Mouse (Mus musculus) G1E-ER4 (cell line): ENCODE results near the gene Gm9747. TPM values are rescaled to one million over a fixed set of nuclear protein-coding genes. Genes with fewer than 3 reads are reported as not detected.

Experiments used
- GATA1 ChIP-seq: IDR thresholded peaks from one replicate; pipeline ENCODE4 v1.8.0; 2012; ENCODE audit warnings: low read length, inconsistent platforms
- polyA plus RNA-seq: library from polyadenylated mRNA; stranded (reverse); fragments of >175 nt; gene quantifications from 2 replicates; pipeline ENCODE4 v1.2.3, GENCODE M21; 2012

Gene Gm9747
- polyA plus RNA-seq, 1 experiment, result not detected

DNA sequence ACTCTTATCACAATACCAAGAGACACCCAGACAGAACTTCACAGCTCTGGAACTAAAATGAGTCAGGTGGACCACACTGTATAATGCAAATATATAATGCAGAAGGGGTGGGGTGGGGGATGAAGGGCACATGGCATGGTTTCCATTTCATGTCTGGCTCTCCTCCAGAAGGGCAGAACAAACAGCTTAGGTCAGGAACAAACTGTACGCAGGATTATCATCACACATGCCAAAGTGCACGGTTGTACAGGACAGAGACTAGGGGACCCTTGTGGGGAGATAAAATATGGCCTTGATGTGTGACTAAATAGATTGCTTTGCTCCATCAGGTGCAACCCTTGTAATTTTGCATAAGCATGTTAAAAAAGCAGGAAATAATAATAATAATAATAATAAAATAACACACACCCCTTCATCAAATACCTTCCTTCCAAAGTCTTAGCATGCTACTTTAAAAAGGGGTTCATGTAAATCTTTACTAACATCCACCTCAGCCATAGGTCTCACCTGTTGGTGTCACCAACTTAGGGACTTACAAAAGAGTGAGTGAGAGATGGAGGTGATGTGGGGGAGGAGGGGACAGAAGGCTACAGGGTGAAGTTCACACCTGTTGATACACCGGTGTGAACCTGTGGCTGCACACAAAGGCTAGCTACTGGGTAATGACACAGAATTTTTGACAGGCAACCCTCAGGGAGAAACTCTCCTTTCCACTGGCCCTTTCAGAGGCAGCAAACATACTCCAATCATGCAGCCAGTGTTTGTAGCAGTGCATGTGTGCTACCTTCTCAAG, 6.7 kb downstream of the Gm9747 start:
- TF ChIP-seq GATA1, result no peak

DNA sequence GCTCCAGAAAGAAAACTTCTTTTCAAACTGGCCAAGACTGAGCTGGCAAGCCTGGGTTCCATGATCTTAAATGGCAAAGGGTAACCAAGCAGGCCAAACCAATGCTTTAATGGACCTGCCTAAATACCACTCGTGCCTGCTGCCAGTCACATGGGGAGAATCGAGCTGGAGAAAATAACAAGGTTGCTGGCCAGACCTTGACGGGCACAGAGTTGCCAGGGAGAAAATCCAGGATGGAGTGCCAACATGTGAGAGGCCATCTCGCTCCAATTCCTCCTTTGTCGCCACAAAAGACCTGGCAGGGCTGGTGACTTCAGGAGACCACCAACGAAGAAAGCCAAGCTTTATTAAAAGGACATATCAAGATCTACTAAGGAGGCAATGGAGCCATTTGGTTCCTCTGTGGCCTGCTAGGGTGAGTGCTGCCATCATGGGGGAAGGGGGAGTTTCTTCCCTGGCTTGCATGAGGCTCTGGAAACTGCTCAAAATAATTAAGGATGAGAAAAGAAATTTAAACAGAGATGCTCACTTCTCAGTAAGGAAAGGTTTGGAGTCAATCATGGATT, 10.4 kb downstream of the Gm9747 start:
- no peak for TF ChIP-seq GATA1

DNA sequence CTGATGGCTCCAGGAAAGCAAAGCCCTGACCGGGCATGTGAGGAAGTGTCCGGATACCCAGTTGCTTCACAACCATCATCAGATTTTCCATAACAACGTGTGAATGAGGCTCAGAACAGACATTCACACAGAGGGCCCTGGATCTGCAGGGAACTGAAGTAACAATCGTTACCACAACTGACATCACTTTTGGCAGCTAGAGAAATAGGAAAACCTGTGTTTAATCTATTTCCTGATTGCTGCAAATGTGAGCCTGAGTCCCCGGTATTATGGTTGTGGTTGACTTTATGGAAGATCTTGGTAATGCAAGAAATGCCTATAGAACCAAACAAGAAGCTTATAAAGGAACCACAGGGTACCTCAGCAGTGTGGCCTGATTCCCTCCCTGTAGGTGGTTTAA, 12.1 kb downstream of the Gm9747 start:
- no peak for TF ChIP-seq GATA1

DNA sequence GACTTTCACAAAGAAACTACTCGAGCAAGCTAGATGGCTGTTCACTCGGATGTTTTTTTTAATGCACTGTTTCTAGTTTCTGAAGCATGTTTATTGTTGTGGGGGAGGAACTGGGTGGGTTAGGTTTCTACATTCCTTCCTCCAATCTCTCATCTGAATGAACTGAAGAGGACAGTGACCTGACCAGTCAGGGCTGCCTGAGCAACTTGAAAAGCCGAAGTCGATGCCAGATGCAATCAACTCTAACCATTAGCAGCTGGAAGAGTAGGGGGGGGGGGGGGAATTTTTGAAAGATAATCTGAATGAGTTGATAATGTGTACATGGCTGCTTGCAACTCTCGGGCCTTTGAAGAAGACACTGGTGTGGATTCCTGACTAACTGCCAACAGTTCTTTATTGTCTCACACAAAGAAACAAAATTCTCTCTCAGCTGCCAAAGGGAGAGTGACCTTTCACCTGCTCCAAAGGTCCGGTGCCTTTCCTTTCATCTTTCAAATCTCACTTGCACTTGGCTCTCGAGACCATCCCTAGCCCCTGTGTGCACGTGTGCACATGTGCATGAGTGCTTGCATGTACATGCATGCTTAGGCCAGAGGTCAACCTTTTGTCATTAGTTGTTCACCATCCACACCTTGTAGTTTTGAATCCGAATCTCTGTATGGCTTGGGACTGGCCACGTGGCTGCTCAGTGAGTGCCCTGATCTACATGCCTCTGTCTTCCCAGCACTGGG, 14.5 kb downstream of the Gm9747 start:
- no peak for TF ChIP-seq GATA1

DNA sequence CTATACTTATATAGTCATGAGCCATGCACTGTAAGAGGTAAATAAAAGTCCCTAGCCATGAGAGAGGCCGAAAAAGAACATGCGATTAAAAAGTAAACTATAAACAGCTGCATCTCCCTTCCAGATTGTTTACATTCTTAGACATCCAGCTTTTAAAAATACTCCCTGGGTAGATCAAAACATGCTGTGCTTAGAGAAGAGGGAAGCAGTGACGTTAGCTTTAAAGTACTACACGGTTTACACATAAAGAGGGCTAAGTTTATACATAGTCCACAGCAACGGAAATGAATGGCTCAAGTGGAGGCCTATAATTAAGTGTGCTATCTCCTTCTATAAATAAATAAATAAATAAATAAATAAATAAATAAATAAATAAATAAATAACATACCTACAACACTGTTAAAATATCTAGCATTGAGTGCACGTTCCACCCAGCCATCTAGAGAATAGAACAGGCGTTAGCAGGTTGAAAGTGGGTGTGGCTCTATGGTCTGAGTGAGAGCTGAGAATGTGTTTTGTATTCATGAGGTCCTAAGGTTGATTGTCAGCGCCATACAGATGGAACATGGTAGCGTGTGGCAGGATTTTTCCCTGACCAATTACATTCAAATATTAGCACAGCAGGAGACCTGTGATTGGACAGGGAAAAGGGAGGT, 21.0 kb downstream of the Gm9747 start:
- no peak for TF ChIP-seq GATA1

DNA sequence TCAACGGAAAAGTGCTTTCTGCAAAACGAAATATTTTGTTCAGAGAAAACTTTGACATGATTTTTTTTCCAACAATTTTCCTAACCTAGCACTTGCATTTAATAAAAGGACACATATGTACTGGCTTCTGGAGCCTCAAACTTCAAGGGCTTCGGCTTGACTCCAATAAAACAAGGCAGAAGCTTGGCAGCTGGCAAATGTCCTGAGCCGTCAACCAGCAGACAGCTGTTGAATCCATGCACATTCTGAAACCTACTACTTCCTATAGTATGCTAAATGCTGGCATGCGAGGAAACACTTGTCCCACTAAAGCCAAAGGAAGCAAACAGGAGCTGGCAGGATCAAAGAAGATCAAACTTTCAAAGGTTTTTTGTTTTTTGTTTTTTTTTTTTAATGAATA, 24.5 kb downstream of the Gm9747 start:
- TF ChIP-seq GATA1, result no peak

DNA sequence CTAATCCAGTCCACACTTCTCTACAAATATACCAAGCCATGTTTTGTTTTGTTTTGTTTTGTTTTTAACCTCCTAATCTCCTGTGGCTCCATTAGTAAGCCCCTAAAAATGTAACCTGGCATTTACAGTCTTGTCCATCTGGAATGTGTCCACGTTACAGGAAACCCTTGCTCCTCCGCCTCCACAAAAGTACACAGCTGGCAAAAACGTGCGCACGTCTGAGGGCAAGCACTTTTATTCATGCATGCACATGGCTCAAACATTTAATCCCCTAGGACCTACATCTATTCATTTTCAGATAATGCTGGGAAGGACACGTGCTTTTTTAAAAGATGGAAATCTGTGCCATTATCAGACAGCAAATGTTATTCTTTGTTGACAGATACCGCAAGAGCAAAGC, 25.4 kb downstream of the Gm9747 start:
- no peak for TF ChIP-seq GATA1

DNA sequence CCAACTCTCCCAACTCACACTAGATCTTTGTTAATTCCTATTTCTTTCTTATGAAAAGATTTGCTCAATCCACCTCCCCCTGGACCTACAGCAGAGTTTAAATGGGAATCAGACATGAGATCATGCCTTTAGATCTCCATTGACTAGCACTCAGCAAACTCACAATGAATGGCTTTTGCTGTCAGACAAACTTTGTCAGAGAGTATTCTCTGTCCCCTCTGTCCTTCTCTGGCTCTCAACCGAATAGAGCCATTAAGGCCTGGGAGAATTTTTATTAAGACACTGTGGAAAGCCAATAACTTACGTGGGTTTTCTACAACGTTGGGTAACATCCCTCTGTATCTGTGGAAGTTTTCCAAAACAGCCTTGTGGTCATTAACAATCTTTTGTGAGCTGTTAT, 27.1 kb downstream of the Gm9747 start:
- TF ChIP-seq GATA1, result no peak

DNA sequence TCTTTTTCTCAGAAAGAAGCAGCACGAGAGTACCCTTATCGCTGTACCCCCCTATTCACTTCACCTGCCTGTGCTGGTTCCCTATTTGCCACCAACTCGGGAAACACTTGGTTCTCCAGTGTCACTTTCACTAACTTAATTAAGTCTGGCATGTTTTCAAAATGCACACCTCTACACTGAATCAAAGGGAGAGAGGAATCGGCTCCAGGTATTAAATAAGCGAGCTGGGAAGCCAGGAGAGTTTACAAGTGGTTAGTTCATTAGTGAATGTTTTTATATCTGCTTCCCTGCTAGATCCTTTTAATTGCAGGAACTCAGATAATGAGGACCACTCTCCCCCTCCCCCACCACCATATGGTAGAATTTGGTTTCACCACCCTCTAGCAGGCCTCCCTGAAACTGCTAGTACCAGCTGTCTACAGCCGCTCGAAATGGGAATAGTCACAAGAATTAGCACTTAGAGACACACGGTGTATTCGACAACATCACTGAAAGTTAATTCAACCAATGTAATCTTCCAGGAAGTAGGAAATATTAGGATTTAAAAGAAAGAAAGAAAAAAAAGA, 28.2 kb downstream of the Gm9747 start:
- TF ChIP-seq GATA1, result no peak

DNA sequence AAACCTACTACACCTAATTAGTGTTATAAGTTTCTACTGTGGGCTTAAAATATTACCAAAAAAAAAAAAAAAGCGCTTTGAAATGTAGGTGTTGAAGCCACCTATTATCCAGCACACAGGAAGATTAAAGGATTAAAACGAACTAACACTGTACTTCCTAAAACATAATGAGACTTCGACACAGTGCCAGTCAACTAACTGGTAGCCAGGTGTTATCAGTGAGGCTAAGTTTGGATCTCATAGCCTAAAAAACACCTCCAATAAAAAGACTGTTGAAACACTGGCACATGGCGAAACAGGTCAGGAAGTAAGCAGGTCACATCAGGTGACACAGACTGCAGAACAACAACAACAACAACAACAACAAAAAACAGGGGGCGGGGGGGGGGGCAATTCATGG, 28.7 kb downstream of the Gm9747 start:
- no peak for TF ChIP-seq GATA1

DNA sequence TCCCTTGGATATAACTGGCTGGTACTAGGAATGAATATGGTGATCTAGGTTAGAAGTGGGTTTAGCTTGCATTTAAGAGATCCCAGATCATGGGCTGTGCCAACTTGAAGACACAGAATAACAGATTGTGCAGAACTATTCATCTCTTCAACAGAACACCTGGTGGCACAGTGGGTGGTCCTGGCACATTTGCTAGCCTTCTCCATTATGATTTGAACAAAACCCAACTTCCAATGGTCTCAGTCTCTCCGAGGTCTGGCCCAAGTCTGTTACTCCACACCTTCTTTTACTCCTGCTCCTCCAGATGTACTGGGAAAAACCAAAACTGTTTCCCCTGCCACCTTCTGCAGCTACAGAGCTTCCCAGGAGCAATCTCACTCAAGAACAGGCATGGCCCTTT, 29.4 kb downstream of the Gm9747 start:
- no peak for TF ChIP-seq GATA1

DNA sequence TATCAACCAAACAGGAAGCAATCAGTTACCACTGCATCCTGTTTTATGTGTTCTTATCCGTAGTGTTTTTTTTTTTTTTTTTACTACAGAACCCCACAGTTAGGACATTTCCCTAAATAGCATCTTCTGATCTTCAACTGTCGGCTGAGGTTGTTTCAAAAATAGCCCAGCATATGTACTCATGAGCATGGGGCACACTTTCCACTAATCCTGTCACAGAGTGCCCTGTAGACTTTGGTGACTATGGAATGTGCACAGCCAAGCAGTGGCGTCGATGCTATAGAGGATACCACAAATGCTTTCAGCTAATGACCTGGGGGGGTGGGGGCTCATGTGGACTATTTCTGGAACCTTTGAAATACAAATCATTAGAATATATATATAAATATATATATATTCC, 34.6 kb downstream of the Gm9747 start:
- no peak for TF ChIP-seq GATA1

DNA sequence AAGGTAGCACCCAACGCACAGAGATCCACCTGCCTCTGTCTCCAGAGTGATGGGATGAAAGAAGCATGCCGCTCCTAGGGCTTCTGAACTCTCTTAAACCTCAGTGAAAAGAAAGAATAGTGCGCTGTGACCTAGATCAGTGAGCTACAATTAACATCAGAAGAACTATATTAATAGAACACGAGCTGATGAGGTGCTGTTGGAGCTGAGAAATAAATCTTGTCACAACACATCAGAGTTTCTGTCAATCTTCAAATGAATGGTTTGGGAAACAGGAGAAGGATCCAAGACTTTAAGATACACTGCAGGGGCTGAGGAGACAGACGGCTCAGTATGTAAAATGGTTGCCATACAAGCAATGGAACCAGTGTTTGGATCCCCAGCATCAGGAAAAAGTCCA, 39.3 kb downstream of the Gm9747 start:
- no peak for TF ChIP-seq GATA1

DNA sequence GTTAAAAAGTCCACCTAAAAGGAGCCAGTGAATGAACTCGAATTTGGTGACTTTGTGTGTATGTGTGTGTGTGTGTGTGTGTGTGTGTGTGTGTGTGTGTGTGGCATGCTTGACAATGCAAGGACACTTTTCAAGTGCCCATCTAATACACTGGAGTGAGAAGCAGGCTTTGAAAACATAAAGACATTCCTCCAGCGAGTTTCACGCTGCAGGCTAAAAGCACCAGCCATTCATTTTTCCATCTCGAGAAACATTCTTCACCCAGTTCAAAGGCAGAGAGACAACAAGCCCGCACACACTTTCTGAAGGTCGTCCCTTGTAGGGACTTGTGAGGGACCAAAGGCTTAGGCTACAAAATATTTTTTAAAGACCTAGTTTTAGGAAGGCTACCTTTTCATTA, 40.6 kb downstream of the Gm9747 start:
- no peak for TF ChIP-seq GATA1

DNA sequence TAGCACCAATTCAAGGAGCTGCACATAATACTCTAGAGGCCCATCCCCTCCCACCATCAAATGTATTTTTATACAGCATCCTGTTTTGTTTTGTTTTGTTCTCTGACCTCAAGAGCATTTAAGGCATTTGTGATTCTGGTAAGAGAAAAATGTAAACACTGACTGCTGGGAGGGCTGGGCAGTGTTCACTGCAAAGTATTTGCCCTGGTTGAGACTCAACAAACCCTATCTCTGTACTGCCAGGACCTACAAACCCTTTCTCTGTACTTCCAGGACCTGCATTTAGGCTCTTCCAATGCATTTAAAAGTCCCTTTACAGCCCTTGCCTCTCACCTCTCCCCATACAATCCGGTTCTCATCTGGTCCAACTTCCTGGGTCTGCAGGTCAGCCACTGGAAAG, 41.4 kb downstream of the Gm9747 start:
- TF ChIP-seq GATA1, result no peak

DNA sequence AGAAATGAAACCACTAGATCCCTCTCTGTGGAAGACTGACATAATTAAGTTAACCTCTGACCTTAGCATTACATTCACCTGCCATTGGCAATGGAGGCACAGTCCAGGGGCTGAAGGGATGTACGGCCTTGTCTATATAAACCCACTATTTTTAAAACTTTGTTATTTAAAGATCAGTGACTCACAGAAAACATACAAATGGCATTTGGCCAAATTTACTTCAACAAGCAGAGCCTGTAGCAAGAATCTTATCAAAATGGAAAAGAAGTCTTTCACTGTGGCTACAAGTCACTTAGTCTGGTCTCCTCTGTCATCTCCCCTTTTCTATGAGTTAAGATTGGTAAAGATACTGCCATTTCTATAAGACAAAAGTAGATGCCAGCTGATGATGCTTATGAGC, 46.9 kb downstream of the Gm9747 start:
- no peak for TF ChIP-seq GATA1
